22 mouse cellular contexts compared by ENCODE assay signal in genomic region chr11:26299268-26299667, GRCm38 (mm10).
DNase-seq lines count a peak whose midpoint lies in the region; ATAC-seq and TF ChIP-seq lines count a peak whose summit lies in the region.
"Had no signal": no experiment of that assay in that cellular context is flagged by ENCODE, and none has a peak within 500 bp of the region (broad histone marks: within the 10 kb centered on the region; RNA-seq: fewer than 3 reads in every experiment).

No protein-coding gene starts in this region.

- no peak for TF ChIP-seq CTCF in intestine, postnatal 0 days (IDR thresholded peaks at IDR 0.05; ENCODE audit: low read depth)

- no peak overlapping the region for H3K4me2 ChIP-seq in intestine, postnatal 0 days (replicated peaks; ENCODE audit: low read depth)

- no peak overlapping the region for H3K27ac ChIP-seq in intestine, postnatal 0 days (ENCODE audit: low read depth, low read length)

- H3K27me3 ChIP-seq in intestine, postnatal 0 days (replicated peaks; ENCODE audit: control insufficient read depth, insufficient read depth, low read length): no peaks in the 10 kb centered on the region
- H3K27me3 ChIP-seq: CH12.LX, Patski had no signal

- no peaks in the 10 kb centered on the region for H3K4me1 ChIP-seq in intestine, postnatal 0 days (replicated peaks; ENCODE audit: control insufficient read depth, insufficient read depth, low read length)

- peak; percentile 85 for ATAC-seq in frontal cortex, adult (ENCODE audit: low TSS enrichment)
- no peak for ATAC-seq in granulocyte monocyte progenitor cell, adult 5-6 weeks (replicated peaks; ENCODE audit: poor library complexity, severe bottlenecking)
- no peak for ATAC-seq in intestine, postnatal 0 days
- ATAC-seq: activated CD4-positive, CD25-positive, alpha-beta regulatory T cell, adult 4 months; CD4-positive, CD25-positive, alpha-beta regulatory T cell, adult 4 months; Patski had no signal

- no peaks in the 10 kb centered on the region for H3K36me3 ChIP-seq in intestine, postnatal 0 days (ENCODE audit: control insufficient read depth, insufficient read depth)
- H3K36me3 ChIP-seq: G1E had no signal

- no peak overlapping the region for H3K9ac ChIP-seq in intestine, postnatal 0 days (ENCODE audit: low read depth, low read length)

- no peaks in the 10 kb centered on the region for H3K9me3 ChIP-seq in intestine, postnatal 0 days (ENCODE audit: control insufficient read depth)
- H3K9me3 ChIP-seq: G1E had no signal

- H3K4me3 ChIP-seq in intestine, postnatal 0 days (ENCODE audit: low read depth, low read length): no peak overlapping the region

- no peak for DNase-seq in frontal cortex, postnatal 25 days (ENCODE audit: low spot score in 2 of 2)
- DNase-seq in brain, adult 2 months (ENCODE audit: low read depth, low spot score): peak; percentile 35
- peak; percentile 17 for DNase-seq in telencephalon, adult 2 months (ENCODE audit: low read depth, low spot score)
- DNase-seq: adrenal gland, adult 2 months; adrenal gland, adult 8-10 months; adrenal gland, postnatal 10 days; adrenal gland, postnatal 14 days; adrenal gland, postnatal 25 days; adrenal gland, postnatal 36 days; B cell, adult 2 months; cerebellum, adult 11 months; cerebellum, adult 11-12 months; cerebellum, adult 18-20 months; cerebellum, adult 2 months had no signal

Comparison
In these comparisons a context has a peak if more than half of its experiments do, and no peak if none do; other contexts are left out.
1. DNase-seq: peak in brain, adult 2 months (single experiment) and telencephalon, adult 2 months (single experiment); none in frontal cortex, postnatal 25 days (0 of 2).